Mouse (Mus musculus): ENCODE measurements around the gene Gltpd2. TPM values are rescaled to one million over a fixed set of nuclear protein-coding genes. Genes with fewer than 3 reads are reported as not detected.

Gltpd2 gene
- polyA plus RNA-seq (2015; fragmentation: Nextera tagmentation; extraction: Ambion mirVana), result 0.24 and 0.28 TPM in 2 replicates

GRCm38 (mm10) chr11:70518923-70519322 is at the start of gene Gltpd2:
TSS of gene Gltpd2 (plus strand) at chr11:70519196.

GRCm38 (mm10) chr11:70504970-70505369 is 14.0 kb upstream of the Gltpd2 start, which contains the start of gene Tm4sf5:
TSS of gene Tm4sf5 (plus strand) at chr11:70505244.

GRCm38 (mm10) chr11:70514288-70514687 is 4.7 kb upstream of the Gltpd2 start, which contains the start of gene Vmo1:
TSS of gene Vmo1 (minus strand) at chr11:70514616.

GRCm38 (mm10) chr11:70525184-70525678 is 6.2 kb downstream of the Gltpd2 start, which contains the start of gene Psmb6:
TSS of gene Psmb6 (plus strand) at chr11:70525367.

GRCm38 (mm10) chr11:70532839-70533238 is 13.8 kb downstream of the Gltpd2 start, which contains the start of gene Gm40193:
TSS of gene Gm40193 (minus strand) at chr11:70532939.

GRCm38 (mm10) chr11:70539877-70540587 is 21.0 kb downstream of the Gltpd2 start, which contains the start of gene Pld2:
TSS of gene Pld2 (plus strand) at chr11:70540064.

GRCm38 (mm10) chr11:70562287-70562994 is 43.4 kb downstream of the Gltpd2 start, which contains the start of gene Mink1:
TSS of gene Mink1 (plus strand) at chr11:70562881.

Other genes starting within 250 kb of the Gltpd2 start
- 0.15 and 0.30 TPM in 2 replicates for gene Alox12e, start 196.6 kb upstream of the Gltpd2 start, polyA plus RNA-seq (2015; fragmentation: Nextera tagmentation; extraction: Ambion mirVana)
- gene Alox15, start 167.2 kb upstream of the Gltpd2 start, polyA plus RNA-seq (2015; fragmentation: Nextera tagmentation; extraction: Ambion mirVana), result 0.78 and 1.0 TPM in 2 replicates
- 14.0 and 14.6 TPM in 2 replicates for gene Pelp1, start 109.2 kb upstream of the Gltpd2 start, polyA plus RNA-seq (2015; fragmentation: Nextera tagmentation; extraction: Ambion mirVana)
- gene Arrb2, start 86.6 kb upstream of the Gltpd2 start, polyA plus RNA-seq (2015; fragmentation: Nextera tagmentation; extraction: Ambion mirVana), result 26.4 and 33.6 TPM in 2 replicates
- 20.4 and 26.3 TPM in 2 replicates for gene Med11, start 67.3 kb upstream of the Gltpd2 start, polyA plus RNA-seq (2015; fragmentation: Nextera tagmentation; extraction: Ambion mirVana)
- 0.26 and 0.38 TPM in 2 replicates for gene Zmynd15, start 59.8 kb upstream of the Gltpd2 start, polyA plus RNA-seq (2015; fragmentation: Nextera tagmentation; extraction: Ambion mirVana)
- 3.3 and 3.7 TPM in 2 replicates for gene Cxcl16, start 59.2 kb upstream of the Gltpd2 start, polyA plus RNA-seq (2015; fragmentation: Nextera tagmentation; extraction: Ambion mirVana)
- 6.7 and 7.8 TPM in 2 replicates for gene Tm4sf5, start 14.0 kb upstream of the Gltpd2 start, polyA plus RNA-seq (2015; fragmentation: Nextera tagmentation; extraction: Ambion mirVana)
- gene Vmo1, start 4.6 kb upstream of the Gltpd2 start, polyA plus RNA-seq (2015; fragmentation: Nextera tagmentation; extraction: Ambion mirVana), result 0.25 and 0.34 TPM in 2 replicates
- gene Psmb6, start 6.2 kb downstream of the Gltpd2 start, polyA plus RNA-seq (2015; fragmentation: Nextera tagmentation; extraction: Ambion mirVana), result 345 and 353 TPM in 2 replicates
- gene Gm40193, start 13.7 kb downstream of the Gltpd2 start, polyA plus RNA-seq (2015; fragmentation: Nextera tagmentation; extraction: Ambion mirVana), result not detected in 2 replicates
- 2.2 and 3.2 TPM in 2 replicates for gene Pld2, start 20.9 kb downstream of the Gltpd2 start, polyA plus RNA-seq (2015; fragmentation: Nextera tagmentation; extraction: Ambion mirVana)
- 2.9 and 3.9 TPM in 2 replicates for gene Mink1, start 43.7 kb downstream of the Gltpd2 start, polyA plus RNA-seq (2015; fragmentation: Nextera tagmentation; extraction: Ambion mirVana)
- gene 4930544D05Rik, start 96.7 kb downstream of the Gltpd2 start, polyA plus RNA-seq (2015; fragmentation: Nextera tagmentation; extraction: Ambion mirVana), result not detected in 2 replicates
- gene Chrne, start 100.0 kb downstream of the Gltpd2 start, polyA plus RNA-seq (2015; fragmentation: Nextera tagmentation; extraction: Ambion mirVana), result 0.11 TPM in 1 of 2 replicates, not detected in the other
- gene Gp1ba, start 119.9 kb downstream of the Gltpd2 start, polyA plus RNA-seq (2015; fragmentation: Nextera tagmentation; extraction: Ambion mirVana), result 1.7 and 2.1 TPM in 2 replicates
- 104 and 120 TPM in 2 replicates for gene Rnf167, start 128.0 kb downstream of the Gltpd2 start, polyA plus RNA-seq (2015; fragmentation: Nextera tagmentation; extraction: Ambion mirVana)
- 67.1 and 73.0 TPM in 2 replicates for gene Slc25a11, start 128.3 kb downstream of the Gltpd2 start, polyA plus RNA-seq (2015; fragmentation: Nextera tagmentation; extraction: Ambion mirVana)
- 1,259 and 1,332 TPM in 2 replicates for gene Pfn1, start 135.4 kb downstream of the Gltpd2 start, polyA plus RNA-seq (2015; fragmentation: Nextera tagmentation; extraction: Ambion mirVana)
- gene Eno3, start 138.0 kb downstream of the Gltpd2 start, polyA plus RNA-seq (2015; fragmentation: Nextera tagmentation; extraction: Ambion mirVana), result 5.8 and 7.9 TPM in 2 replicates
- 56.2 and 64.6 TPM in 2 replicates for gene Spag7, start 150.2 kb downstream of the Gltpd2 start, polyA plus RNA-seq (2015; fragmentation: Nextera tagmentation; extraction: Ambion mirVana)
- gene Camta2, start 168.9 kb downstream of the Gltpd2 start, polyA plus RNA-seq (2015; fragmentation: Nextera tagmentation; extraction: Ambion mirVana), result 5.4 and 6.6 TPM in 2 replicates
- 0.68 and 0.70 TPM in 2 replicates for gene Inca1, start 181.0 kb downstream of the Gltpd2 start, polyA plus RNA-seq (2015; fragmentation: Nextera tagmentation; extraction: Ambion mirVana)
- gene Kif1c, start 181.4 kb downstream of the Gltpd2 start, polyA plus RNA-seq (2015; fragmentation: Nextera tagmentation; extraction: Ambion mirVana), result 1.3 and 1.6 TPM in 2 replicates
- gene Zfp3, start 245.0 kb downstream of the Gltpd2 start, polyA plus RNA-seq (2015; fragmentation: Nextera tagmentation; extraction: Ambion mirVana), result 2.2 and 2.8 TPM in 2 replicates